Mouse (Mus musculus): ENCODE results near the gene Rufy3.

The Rufy3 gene

DNA sequence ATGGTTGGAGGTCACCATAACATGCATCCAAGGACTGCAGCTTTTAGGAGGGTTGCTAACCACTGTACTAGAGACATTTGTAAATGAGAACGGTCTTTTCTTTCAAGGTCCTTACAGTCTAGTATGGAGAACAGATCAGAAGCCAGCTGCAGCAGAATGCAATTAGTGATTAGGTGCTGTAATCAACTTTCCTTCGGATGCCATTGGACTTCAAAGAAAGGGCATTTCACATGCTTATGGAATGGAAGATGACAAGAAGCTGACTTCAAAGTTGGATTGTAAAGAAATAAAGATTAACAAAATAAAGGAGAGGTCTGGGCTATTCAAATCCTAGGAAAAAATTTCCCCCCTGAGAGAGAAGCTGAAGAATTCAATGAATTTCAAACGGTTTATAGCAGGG is 119.4 kb downstream of the Rufy3 start:
- DNase-seq (ENCODE audit: low spot score in 2 of 2), result no peak

GRCm38 (mm10) chr5:88685306-88685705 is 120.5 kb downstream of the Rufy3 start:
- DNase-seq (ENCODE audit: low spot score in 2 of 2), result no peak

DNA sequence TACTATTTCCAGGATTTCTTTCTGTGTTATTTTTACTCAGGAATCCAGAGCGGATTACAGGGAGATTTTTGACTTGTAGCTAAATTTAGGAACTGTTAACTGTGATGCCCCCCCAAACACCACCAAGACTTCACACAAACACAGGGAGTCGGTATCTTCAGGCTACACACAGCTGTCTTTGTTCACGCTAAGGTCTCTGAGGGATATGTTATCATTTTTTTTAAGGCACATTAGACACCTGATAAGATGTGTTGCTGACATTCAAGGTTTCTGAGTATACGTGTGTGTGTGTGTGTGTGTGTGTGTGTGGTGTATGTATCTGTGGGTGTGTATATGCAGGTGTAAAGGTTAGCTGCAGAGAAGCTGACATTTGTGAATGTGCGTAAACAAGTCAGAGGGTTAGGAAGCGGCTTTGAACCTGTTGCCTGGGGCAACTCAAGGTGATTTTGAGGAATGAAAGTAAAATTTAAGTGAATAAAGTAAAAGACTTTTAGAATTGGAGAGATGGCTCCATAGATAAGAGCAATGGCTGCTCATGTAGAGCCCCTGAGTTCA is 121.0 kb downstream of the Rufy3 start:
- no peak for DNase-seq (ENCODE audit: low spot score in 2 of 2)

DNA sequence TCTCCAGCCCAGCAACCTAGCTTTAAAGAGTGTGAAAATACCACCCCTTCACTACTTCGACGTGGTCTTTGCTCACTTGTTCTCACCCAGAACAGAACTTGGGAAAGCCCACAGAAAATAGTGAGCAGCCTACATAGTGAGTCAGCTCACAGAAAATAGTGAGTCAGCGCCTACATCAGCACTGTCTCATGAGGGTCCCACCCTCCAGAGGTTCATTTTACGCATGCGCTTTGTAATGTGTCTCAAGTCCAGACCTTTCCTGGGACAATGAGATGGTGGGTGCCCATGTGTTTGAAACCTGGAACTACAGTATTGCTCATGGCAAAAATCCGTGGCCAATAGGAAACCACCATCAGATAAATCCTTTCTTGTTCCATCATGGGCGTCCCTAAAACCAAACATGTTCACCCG is 123.2 kb downstream of the Rufy3 start:
- DNase-seq (ENCODE audit: low spot score in 2 of 2), result no peak

GRCm38 (mm10) chr5:88688583-88689187 is 123.8 kb downstream of the Rufy3 start:
- no peak for DNase-seq (ENCODE audit: low spot score in 2 of 2)

DNA sequence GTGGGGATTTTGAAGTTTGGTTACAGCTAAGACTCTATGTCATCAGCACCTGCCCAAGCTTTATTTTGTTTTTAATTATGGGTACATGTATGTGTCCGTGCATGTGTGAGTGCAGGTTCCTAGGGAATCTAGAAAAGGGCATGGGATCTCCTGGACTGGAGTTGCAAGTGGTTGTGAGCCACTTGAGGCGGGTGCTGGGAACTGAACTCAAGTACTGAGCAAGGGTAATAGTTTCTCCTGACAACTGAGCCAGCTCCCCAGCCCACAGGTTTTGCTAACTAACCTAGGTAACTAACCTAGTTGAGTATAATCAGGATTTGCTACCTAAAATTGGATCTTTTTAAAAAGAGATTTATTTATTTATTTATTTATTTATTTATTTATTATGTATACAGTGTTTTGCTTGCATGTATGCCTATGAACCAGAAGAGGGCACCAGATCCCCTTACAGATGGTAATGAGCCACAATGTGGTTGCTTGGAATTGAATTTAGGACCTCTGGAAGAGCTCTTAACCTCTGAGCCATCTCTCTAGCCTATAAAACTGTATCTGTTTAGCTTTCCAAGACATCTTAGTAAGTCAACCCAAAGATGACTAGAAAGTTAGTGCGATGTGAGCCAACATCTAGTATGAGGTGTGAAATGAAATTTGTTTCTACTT is 124.6 kb downstream of the Rufy3 start:
- DNase-seq (ENCODE audit: low spot score in 2 of 2), result no peak

GRCm38 (mm10) chr5:88690681-88691505 is 126.1 kb downstream of the Rufy3 start:
- no peak for DNase-seq (ENCODE audit: low spot score in 2 of 2)

GRCm38 (mm10) chr5:88691506-88692095 is 126.8 kb downstream of the Rufy3 start:
- no peak for DNase-seq (ENCODE audit: low spot score in 2 of 2)

DNA sequence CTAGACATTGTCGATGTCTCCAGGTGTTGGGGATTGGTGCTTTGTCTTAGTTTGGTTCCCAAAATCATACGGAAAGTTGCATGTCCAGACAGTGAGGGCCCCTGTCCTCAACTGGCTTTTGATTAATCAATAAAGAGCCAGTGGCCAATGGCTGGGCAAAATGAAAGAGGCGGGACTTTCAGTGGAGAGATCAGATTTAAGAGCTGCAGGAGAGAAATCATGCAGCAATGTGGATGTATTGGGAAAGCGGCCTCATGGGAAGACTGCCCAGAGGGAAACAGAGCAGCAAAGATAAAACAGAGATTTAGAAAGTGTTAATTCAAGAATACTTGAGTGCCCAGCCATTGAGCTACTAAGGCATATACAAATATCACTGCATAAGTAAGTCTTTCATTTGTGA is 127.7 kb downstream of the Rufy3 start:
- DNase-seq (ENCODE audit: low spot score in 2 of 2), result no peak

GRCm38 (mm10) chr5:88693057-88693456 is 128.2 kb downstream of the Rufy3 start:
- no peak for DNase-seq (ENCODE audit: low spot score in 2 of 2)

- no peak for DNase-seq (ENCODE audit: low spot score in 2 of 2)
These were observed 132.5 kb downstream of the Rufy3 start for GRCm38 (mm10) chr5:88697291-88697690.

DNA sequence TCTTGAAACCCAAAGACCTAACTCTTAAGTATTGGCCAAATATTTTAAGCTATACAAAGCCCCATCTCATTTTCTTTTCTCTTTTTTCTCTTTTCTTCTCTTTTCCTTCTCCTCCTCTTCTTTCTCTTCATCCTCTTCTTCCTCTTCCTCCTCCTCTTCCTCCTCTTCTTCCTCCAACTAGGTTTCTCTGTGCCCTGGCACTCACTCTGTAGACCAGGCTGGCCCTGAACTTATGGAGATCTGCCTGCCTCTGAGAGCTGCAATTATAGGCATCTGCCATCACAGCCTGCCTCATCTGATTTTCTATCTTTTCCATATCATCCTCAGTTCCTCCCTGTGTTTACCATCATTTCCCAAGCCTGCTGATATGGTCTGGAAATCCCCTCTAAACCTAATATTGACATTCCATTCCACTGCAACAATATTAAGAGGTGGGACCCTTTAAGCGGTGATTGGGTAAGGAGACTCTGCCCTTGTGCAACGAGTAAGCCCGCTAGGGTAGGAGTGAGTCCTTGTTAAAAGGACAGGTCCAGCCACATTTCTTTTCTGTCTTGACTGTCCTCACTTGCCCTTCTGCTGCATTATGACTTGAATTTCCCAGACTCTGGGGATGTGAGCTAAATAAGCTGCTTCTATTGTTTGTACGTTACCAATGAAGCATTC is 134.5 kb downstream of the Rufy3 start:
- DNase-seq (ENCODE audit: low spot score in 2 of 2), result no peak

All from urinary bladder, postnatal 4 days (tissue).